Mouse (Mus musculus): Measurements from ENCODE around the gene Slc25a21.

Slc25a21 gene

GRCm38 (mm10) chr12:56890891-56891726 lies 306.2 kb downstream of the Slc25a21 start:
- no peak for DNase-seq (ENCODE audit: low spot score in 2 of 2)

GRCm38 (mm10) chr12:56877796-56878195 lies 319.5 kb downstream of the Slc25a21 start:
- DNase-seq (ENCODE audit: low spot score in 2 of 2) = no peak

DNA sequence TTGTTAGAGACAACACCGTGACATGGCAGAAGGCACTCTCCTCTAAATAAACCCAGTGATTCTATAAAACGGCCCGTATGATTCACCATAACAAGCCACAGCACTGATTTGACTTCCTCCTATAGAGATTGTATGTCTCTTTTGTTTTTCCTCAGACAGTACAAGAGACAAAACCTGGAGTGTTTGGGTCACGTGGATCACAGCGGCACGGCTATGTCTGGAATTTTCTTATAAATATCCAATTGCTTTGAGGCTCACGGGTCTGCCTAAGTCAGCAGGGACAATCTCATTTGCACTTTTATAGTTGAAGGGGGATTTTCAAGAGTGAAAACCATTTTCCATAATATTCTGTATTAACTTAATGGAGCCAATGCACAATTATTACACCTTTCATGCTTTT lies 320.7 kb downstream of the Slc25a21 start:
- no peak for DNase-seq (ENCODE audit: low spot score in 2 of 2)

DNA sequence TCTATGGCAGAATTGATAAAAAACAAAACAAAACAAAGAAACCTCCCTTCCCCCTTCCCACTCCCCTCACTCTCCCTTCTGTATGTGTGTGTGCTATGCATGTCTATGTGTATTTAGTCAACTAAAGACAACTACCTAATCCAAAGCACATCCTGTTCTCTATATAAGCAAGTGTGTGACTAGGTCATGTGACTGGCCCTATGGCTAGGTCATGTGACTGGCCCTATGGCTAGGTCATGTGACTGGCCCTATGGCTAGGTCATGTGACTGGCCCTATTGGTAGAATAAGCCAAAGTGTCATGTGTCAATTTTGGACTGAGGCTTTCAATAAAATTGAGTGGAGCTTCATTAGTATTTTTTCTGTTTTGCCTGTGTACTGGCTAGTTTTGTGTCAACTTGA lies 324.1 kb downstream of the Slc25a21 start:
- DNase-seq (ENCODE audit: low spot score in 2 of 2) = no peak

DNA sequence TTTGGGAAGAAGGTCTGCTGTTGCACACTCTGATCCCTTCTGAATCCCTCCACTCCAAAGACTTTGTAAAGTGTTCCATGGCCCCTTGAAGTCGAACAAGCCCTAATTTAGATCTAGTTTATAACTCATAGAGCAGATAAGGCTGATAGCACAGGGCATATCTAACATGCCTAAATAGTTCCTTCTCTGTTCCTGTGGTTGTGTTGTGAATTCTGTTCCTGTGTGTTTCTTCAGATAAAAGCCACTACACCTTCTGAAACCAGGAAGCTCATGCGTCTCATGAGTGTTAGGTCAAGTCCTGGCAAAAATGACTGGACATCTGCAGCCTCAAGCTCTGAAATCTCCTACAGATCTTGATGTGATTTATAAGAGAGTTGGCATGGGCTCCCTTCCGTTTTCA lies 326.7 kb downstream of the Slc25a21 start:
- DNase-seq (ENCODE audit: low spot score in 2 of 2) = no peak

DNA sequence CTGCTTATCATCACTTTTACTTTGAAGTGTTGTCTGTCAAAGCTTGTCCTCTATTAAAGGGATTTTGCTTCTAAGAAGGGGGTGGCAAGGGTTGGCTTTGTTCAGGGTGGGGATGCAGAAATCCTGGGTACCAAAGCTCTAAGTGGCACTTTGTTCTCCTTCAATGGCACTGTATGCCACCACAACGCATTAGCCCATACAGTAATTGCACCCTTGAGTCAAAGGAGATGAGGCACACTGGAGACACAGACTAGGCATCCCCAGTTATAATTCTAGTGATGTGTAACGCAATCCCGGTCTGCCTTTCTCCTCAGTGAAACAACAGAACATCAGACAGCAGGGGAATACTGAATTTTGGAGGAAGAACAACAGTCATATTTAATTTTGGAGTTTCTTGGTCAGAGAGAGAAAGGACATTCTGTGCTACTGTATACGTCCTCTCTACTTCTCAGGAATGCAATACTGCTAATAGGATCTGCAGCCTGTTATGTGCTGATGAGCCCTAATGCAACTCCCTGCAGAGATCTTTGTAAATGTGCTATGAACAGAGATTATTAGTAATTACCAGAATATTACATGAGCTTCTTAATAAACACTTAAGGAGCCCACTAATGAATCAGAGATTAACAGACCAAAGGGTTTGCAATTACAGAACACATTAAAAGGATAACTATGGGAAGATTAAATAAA lies 333.3 kb downstream of the Slc25a21 start:
- DNase-seq (ENCODE audit: low spot score in 2 of 2) = no peak

DNA sequence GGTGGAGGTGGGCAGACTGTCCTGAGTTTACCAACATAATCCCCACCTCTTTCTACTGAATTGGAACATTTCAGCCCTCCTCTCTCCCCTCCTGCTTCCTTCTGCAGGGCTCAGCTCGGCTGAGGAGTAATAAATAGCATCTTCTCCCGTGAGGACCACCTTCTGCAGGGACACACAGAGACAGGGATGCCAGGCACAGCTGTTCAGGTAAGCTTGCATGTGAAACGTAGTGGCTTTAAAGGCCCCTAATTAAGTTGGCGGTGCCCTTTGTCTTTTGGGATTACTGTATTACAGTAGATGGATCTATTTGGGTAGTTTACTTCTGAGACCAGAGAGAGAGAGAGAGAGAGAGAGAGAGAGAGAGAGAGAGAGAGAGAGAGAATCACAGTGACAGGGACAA lies 344.6 kb downstream of the Slc25a21 start:
- DNase-seq (ENCODE audit: low spot score in 2 of 2) = no peak

- no peak for DNase-seq (ENCODE audit: low spot score in 2 of 2)
These were observed 345.8 kb downstream of the Slc25a21 start for GRCm38 (mm10) chr12:56851464-56851863.

- no peak for DNase-seq (ENCODE audit: low spot score in 2 of 2)
These were observed 367.3 kb downstream of the Slc25a21 start for GRCm38 (mm10) chr12:56829945-56830344.

DNA sequence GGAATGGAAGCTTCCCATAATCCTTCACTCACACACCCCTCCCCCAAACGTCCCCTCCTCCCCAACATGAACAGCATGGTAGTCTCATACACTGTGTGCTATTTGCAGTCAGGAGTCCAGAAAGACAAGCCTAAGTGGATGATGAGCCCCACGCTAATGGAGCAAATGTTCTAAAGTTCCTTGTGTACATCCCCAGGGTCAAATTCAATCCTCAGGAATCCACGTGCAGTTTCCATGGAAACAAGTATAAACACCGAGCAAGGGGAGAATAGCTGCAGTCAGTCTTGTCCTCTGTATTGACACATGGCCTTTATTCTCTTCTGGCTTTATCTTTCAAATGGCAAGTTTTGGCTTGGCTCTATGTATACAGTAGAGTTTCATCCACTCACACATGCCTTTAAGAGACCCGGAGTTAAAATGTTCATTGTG lies 367.8 kb downstream of the Slc25a21 start:
- no peak for DNase-seq (ENCODE audit: low spot score in 2 of 2)

DNA sequence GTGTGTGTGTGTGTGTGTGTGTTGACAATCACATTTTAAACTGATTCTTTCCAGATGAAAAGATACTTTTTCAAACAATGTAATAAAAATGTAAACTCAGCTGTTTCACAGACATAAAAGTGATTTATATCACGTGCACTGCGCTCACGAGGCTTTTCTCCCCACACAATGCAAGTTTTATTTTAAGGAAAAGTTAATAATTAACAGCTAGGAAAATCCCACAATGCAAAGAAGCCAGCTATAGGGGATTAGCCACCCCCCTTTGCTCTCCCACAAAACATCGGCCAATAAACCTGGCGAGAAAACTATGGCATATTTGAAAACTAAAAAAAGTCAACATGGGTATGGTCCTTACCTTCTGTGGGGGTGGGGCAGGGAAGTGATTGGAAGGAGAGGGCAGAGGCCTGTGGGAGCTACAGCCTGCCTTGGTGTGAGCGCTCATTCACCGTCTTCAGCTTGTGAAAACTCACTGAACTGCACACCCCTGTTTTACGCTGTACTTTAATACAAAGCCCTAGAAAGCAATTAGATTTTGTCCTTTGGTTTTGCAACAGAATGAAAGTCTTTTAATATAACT lies 369.4 kb downstream of the Slc25a21 start:
- no peak for DNase-seq (ENCODE audit: low spot score in 2 of 2)

GRCm38 (mm10) chr12:56824688-56825087 lies 372.6 kb downstream of the Slc25a21 start:
- no peak for DNase-seq (ENCODE audit: low spot score in 2 of 2)

- DNase-seq (ENCODE audit: low spot score in 2 of 2) = no peak
These were observed 375.1 kb downstream of the Slc25a21 start for GRCm38 (mm10) chr12:56822122-56822521.

DNA sequence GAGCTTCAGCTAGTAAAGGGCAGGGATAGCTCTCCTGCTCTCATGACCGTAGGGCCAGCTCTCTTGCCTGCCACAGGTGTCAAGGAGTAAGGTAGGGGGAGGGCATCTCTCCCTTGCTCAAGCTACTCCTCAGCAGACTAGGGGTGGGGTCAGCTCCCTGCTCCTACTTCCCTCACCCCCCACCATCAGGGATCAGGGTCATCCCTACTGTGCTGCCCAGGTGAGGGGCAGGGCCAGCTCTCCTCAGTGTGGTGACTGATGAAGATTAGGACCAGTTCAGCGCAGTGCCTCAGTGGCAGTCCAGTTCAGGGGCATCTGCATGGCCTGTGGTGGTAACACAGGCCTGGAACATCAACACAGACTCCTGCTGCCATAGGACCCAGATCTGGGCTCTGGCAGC lies 376.7 kb downstream of the Slc25a21 start:
- DNase-seq (ENCODE audit: low spot score in 2 of 2) = no peak

GRCm38 (mm10) chr12:56807483-56807882 lies 389.8 kb downstream of the Slc25a21 start:
- DNase-seq (ENCODE audit: low spot score in 2 of 2) = no peak

- DNase-seq (ENCODE audit: low spot score in 2 of 2) = no peak
These were observed 390.2 kb downstream of the Slc25a21 start for GRCm38 (mm10) chr12:56807078-56807477.

DNA sequence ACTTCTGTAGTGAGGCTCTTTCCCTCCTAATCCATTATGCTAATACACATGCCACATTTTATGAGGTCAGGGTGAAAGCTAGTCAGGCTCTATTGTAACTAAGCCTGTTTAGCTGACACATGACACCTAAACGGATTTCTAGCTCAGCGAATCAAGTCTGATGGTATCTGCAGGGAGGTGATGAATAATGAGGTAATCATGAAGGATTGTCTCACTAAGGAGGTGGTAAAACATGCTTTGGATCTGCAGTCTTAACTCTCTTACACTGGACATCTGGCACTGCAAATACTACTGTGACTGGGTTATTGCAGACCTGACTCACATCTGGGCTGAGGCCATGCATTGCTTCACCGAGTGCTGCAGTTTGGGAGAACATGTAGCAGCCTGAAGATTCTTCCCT lies 392.8 kb downstream of the Slc25a21 start:
- no peak for DNase-seq (ENCODE audit: low spot score in 2 of 2)

GRCm38 (mm10) chr12:56798641-56799415 lies 398.4 kb downstream of the Slc25a21 start:
- no peak for DNase-seq (ENCODE audit: low spot score in 2 of 2)

- DNase-seq (ENCODE audit: low spot score in 2 of 2) = no peak
These were observed 408.0 kb downstream of the Slc25a21 start for GRCm38 (mm10) chr12:56789236-56789635.

DNA sequence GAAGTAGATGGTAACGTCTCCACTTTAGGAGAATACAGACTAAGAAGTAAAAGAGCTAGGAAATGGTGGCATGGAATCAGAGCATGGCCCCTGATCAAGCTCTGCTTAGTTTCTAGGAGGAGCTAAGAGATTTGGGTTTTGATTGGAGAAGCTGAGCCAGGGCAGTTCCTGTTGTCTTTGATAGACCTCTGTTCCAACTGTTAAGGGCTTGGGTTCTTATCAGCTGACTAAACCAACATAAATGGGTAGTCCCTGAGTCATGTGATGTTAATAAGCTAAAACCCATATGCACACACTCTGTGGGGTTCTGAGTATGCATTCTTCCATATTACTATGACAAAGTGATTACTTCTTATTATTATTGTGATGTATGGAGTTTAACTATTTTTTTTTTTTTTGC lies 412.0 kb downstream of the Slc25a21 start:
- no peak for DNase-seq (ENCODE audit: low spot score in 2 of 2)

DNA sequence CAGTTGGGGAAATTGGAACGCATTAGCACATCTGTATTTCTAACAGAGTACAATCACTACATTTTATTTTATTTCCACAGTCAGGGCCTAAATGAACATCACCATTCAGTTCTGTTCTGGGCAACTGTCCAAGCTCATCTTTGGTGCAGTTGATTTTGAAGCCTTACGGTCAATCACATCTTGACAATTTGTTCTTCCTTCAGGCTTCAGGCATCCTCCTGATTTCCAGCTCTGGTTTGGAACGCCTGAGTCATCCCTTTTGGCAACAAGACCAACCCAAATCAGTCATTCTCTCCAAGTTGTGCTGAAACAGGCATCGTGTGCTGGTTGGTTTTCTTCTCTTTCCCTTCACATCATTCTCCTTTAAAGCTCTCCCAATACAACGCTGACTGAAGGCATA lies 416.1 kb downstream of the Slc25a21 start:
- DNase-seq (ENCODE audit: low spot score in 2 of 2) = no peak

- no peak for DNase-seq (ENCODE audit: low spot score in 2 of 2)
These were observed 417.7 kb downstream of the Slc25a21 start for GRCm38 (mm10) chr12:56779621-56780020.

Data from frontal cortex, postnatal 25 days (tissue).